In genomic region chr4:67539466-67539865, GRCm38 (mm10) we compare ENCODE assay signal across 28 mouse cellular contexts.
DNase-seq lines count a peak whose midpoint lies in the region; ATAC-seq and TF ChIP-seq lines count a peak whose summit lies in the region.
"Had no signal": no experiment of that assay in that cellular context is flagged by ENCODE, and none has a peak within 500 bp of the region (broad histone marks: within the 10 kb centered on the region; RNA-seq: fewer than 3 reads in every experiment).

No protein-coding gene starts in this region.

- no peak overlapping the region for H3K4me3 ChIP-seq in kidney, embryonic 14.5 days (ENCODE audit: low read length)
- H3K4me3 ChIP-seq in lung, embryonic 14.5 days (ENCODE audit: low read depth, low read length) = no peak overlapping the region
- no peak overlapping the region for H3K4me3 ChIP-seq in neural tube, embryonic 14.5 days (ENCODE audit: low read depth, low read length)
- H3K4me3 ChIP-seq: embryonic facial prominence, embryonic 15.5 days; forebrain, embryonic 12.5 days; heart, adult 2 months; heart, embryonic 12.5 days; hindbrain, embryonic 13.5 days; liver, embryonic 12.5 days; midbrain, embryonic 10.5 days; midbrain, embryonic 15.5 days had no signal

- H3K27me3 ChIP-seq in kidney, embryonic 14.5 days (ENCODE audit: control insufficient read depth, insufficient read depth, low read length) = no peaks in the 10 kb centered on the region
- H3K27me3 ChIP-seq in lung, embryonic 14.5 days (ENCODE audit: insufficient read depth, low read length) = no peaks in the 10 kb centered on the region
- H3K27me3 ChIP-seq in neural tube, embryonic 14.5 days (ENCODE audit: control insufficient read depth, insufficient read depth, low read length) = no peaks in the 10 kb centered on the region
- H3K27me3 ChIP-seq: embryonic facial prominence, embryonic 15.5 days; forebrain, embryonic 12.5 days; heart, embryonic 12.5 days; hindbrain, embryonic 13.5 days; liver, embryonic 12.5 days; midbrain, embryonic 15.5 days had no signal

- no peaks in the 10 kb centered on the region for H3K36me3 ChIP-seq in kidney, embryonic 14.5 days (ENCODE audit: control insufficient read depth, insufficient read depth, low read length)
- no peaks in the 10 kb centered on the region for H3K36me3 ChIP-seq in lung, embryonic 14.5 days (ENCODE audit: insufficient read depth)
- no peaks in the 10 kb centered on the region for H3K36me3 ChIP-seq in neural tube, embryonic 14.5 days (ENCODE audit: control insufficient read depth, insufficient read depth, low read length)
- H3K36me3 ChIP-seq: embryonic facial prominence, embryonic 15.5 days; forebrain, embryonic 12.5 days; heart, embryonic 12.5 days; hindbrain, embryonic 13.5 days; liver, embryonic 12.5 days; midbrain, embryonic 10.5 days; midbrain, embryonic 15.5 days had no signal

- no peak for DNase-seq in kidney, adult 8-10 months
- DNase-seq in lung, embryonic 14.5 days = peak; percentile 65
- DNase-seq in lung, postnatal 25 days (ENCODE audit: low spot score) = no peak
- DNase-seq in R1 (ENCODE audit: low read depth, low spot score) = peak; percentile 1
- no peak for DNase-seq in B cell, adult 2 months
- DNase-seq: adrenal gland, adult 2 months; cerebellum, adult 2 months; cerebellum, postnatal 14 days; forebrain, postnatal 0 days; heart, adult 2 months; heart, postnatal 4 days; layer of hippocampus, postnatal 36 days; left cerebral cortex, postnatal 4 days; liver, postnatal 0 days; retina, postnatal 1 day; right cerebral cortex, postnatal 14 days; thymus, postnatal 4 days had no signal

- peak; percentile 96 for ATAC-seq in kidney, embryonic 14.5 days (ENCODE audit: low FRiP score, low TSS enrichment)
- peak; percentile 86 for ATAC-seq in lung, embryonic 14.5 days (ENCODE audit: insufficient read depth)
- ATAC-seq in neural tube, embryonic 14.5 days (ENCODE audit: low read depth) = peak; percentile 68; the same call in 1 of the 2 replicates
- ATAC-seq: activated CD4-positive, CD25-positive, alpha-beta regulatory T cell, adult 4 months; forebrain, postnatal 0 days; intestine, postnatal 0 days; liver, embryonic 12.5 days; liver, postnatal 0 days; midbrain, embryonic 15.5 days had no signal

- H3K9me3 ChIP-seq in kidney, embryonic 14.5 days (ENCODE audit: control insufficient read depth, low read length) = no peaks in the 10 kb centered on the region
- no peaks in the 10 kb centered on the region for H3K9me3 ChIP-seq in lung, embryonic 14.5 days (ENCODE audit: low read depth, low read length)
- no peaks in the 10 kb centered on the region; the same call in 1 of the 2 replicates for H3K9me3 ChIP-seq in neural tube, embryonic 14.5 days (ENCODE audit: control insufficient read depth, low read length)
- H3K9me3 ChIP-seq: embryonic facial prominence, embryonic 15.5 days; forebrain, embryonic 12.5 days; heart, embryonic 12.5 days; hindbrain, embryonic 13.5 days; liver, embryonic 12.5 days; midbrain, embryonic 10.5 days; midbrain, embryonic 15.5 days had no signal

- H3K9ac ChIP-seq in kidney, embryonic 14.5 days (ENCODE audit: low read depth, low read length) = no peak overlapping the region
- H3K9ac ChIP-seq in lung, embryonic 14.5 days = no peak overlapping the region
- no peak overlapping the region for H3K9ac ChIP-seq in neural tube, embryonic 14.5 days (replicated peaks; ENCODE audit: low read depth, low read length)
- H3K9ac ChIP-seq: embryonic facial prominence, embryonic 15.5 days; forebrain, embryonic 12.5 days; forebrain, postnatal 0 days; heart, embryonic 12.5 days; hindbrain, embryonic 13.5 days; liver, embryonic 12.5 days; liver, postnatal 0 days; midbrain, embryonic 15.5 days had no signal

- H3K27ac ChIP-seq in kidney, embryonic 14.5 days (ENCODE audit: low read depth, low read length) = no peak overlapping the region
- no peak overlapping the region for H3K27ac ChIP-seq in lung, embryonic 14.5 days (ENCODE audit: low read depth)
- H3K27ac ChIP-seq in neural tube, embryonic 14.5 days (ENCODE audit: low read depth, low read length) = no peak overlapping the region
- H3K27ac ChIP-seq: embryonic facial prominence, embryonic 15.5 days; forebrain, embryonic 12.5 days; heart, adult 2 months; hindbrain, embryonic 13.5 days; liver, embryonic 12.5 days; midbrain, embryonic 10.5 days; midbrain, embryonic 15.5 days had no signal

- H3K4me2 ChIP-seq in kidney, embryonic 14.5 days (replicated peaks; ENCODE audit: low read depth, low read length) = no peak overlapping the region
- no peak overlapping the region for H3K4me2 ChIP-seq in lung, embryonic 14.5 days
- no peak overlapping the region for H3K4me2 ChIP-seq in neural tube, embryonic 14.5 days (ENCODE audit: low read depth, low read length)
- H3K4me2 ChIP-seq: embryonic facial prominence, embryonic 15.5 days; forebrain, embryonic 12.5 days; heart, embryonic 12.5 days; hindbrain, embryonic 13.5 days; liver, embryonic 12.5 days; midbrain, embryonic 15.5 days had no signal

- no peak for TF ChIP-seq CTCF in lung, embryonic 14.5 days (IDR thresholded peaks at IDR 0.05; ENCODE audit: low read depth)

- WGBS in kidney, embryonic 14.5 days = 21% methylated on average over 5 of the region's 5 CpGs
- 37% methylated on average over 5 of the region's 5 CpGs for WGBS in lung, embryonic 14.5 days
- 37% methylated on average over 5 of the region's 5 CpGs for WGBS in neural tube, embryonic 14.5 days

- H3K4me1 ChIP-seq in kidney, embryonic 14.5 days (ENCODE audit: control insufficient read depth, insufficient read depth, low read length) = no peaks in the 10 kb centered on the region
- no peaks in the 10 kb centered on the region for H3K4me1 ChIP-seq in lung, embryonic 14.5 days (ENCODE audit: insufficient read depth)
- no peaks in the 10 kb centered on the region for H3K4me1 ChIP-seq in neural tube, embryonic 14.5 days (ENCODE audit: control insufficient read depth, insufficient read depth, low read length)
- H3K4me1 ChIP-seq: embryonic facial prominence, embryonic 15.5 days; forebrain, embryonic 12.5 days; heart, embryonic 12.5 days; hindbrain, embryonic 13.5 days; liver, embryonic 12.5 days; midbrain, embryonic 10.5 days; midbrain, embryonic 15.5 days had no signal

Comparison
In these comparisons a context has a peak if more than half of its experiments do, and no peak if none do; other contexts are left out.
1. DNase-seq: peak in lung, embryonic 14.5 days (single experiment) and R1 (single experiment); none in kidney, adult 8-10 months (0 of 2), lung, postnatal 25 days (single experiment) and B cell, adult 2 months (0 of 2).
2. Peak in every context shown above with its lines, with median percentiles within 50 percentile points of each other: ATAC-seq.